Mouse (Mus musculus) liver, embryonic 14.5 days (tissue): ENCODE measurements around the gene Col18a1.

Source experiments
- CTCF ChIP-seq: IDR thresholded peaks from 2 replicates; pipeline ENCODE4 v1.5.1; 2016; ENCODE audit warnings: antibody characterized with exemption, low read depth, control low read depth
- EP300 ChIP-seq: IDR thresholded peaks from 2 replicates; pipeline ENCODE4 v1.6.1; 2016; ENCODE audit warnings: antibody characterized with exemption, low read depth

GRCm38 (mm10) chr10:77024231-77024630 lies 142.1 kb downstream of the Col18a1 start:
- TF ChIP-seq CTCF (no peak), EP300 (no peak)
